Mouse (Mus musculus): ENCODE results near the gene Insig1.

GRCm38 (mm10) chr5:28110881-28111280 is 39.7 kb downstream of the Insig1 start:
- TF ChIP-seq CTCF (IDR thresholded peaks at IDR 0.05; ENCODE audit: insufficient read depth, low read length) (no peak), POLR2A (IDR thresholded peaks at IDR 0.05; ENCODE audit: borderline replicate concordance, extremely low read depth, low read depth, low read length) (no peak)
